ENCODE assay signal across 10 mouse cellular contexts in genomic region chr11:59614120-59614519, GRCm38 (mm10). TPM values are rescaled to one million over a fixed set of nuclear protein-coding genes. Genes with fewer than 3 reads are reported as not detected.
DNase-seq lines count a peak whose midpoint lies in the region; ATAC-seq and TF ChIP-seq lines count a peak whose summit lies in the region.
"Had no signal": no experiment of that assay in that cellular context is flagged by ENCODE, and none has a peak within 500 bp of the region (broad histone marks: within the 10 kb centered on the region; RNA-seq: fewer than 3 reads in every experiment).

No protein-coding gene starts in this region.

- peak; percentile 92 for ATAC-seq in frontal cortex, adult (ENCODE audit: low TSS enrichment)
- no peak for ATAC-seq in midbrain, postnatal 0 days (ENCODE audit: low FRiP score)
- no peak for ATAC-seq in midbrain, embryonic 13.5 days
- no peak for ATAC-seq in lung, embryonic 14.5 days (ENCODE audit: insufficient read depth)
- ATAC-seq in granulocyte monocyte progenitor cell, adult 5-6 weeks (replicated peaks; ENCODE audit: poor library complexity, severe bottlenecking) = no peak

- no peak overlapping the region for H3K27ac ChIP-seq in midbrain, postnatal 0 days (ENCODE audit: low read depth, low read length)
- H3K27ac ChIP-seq in midbrain, embryonic 13.5 days = no peak overlapping the region
- no peak overlapping the region for H3K27ac ChIP-seq in lung, embryonic 14.5 days (ENCODE audit: low read depth)
- H3K27ac ChIP-seq: liver, embryonic 15.5 days had no signal

- no peaks in the 10 kb centered on the region for H3K9me3 ChIP-seq in midbrain, postnatal 0 days (ENCODE audit: low read length)
- no peaks in the 10 kb centered on the region for H3K9me3 ChIP-seq in midbrain, embryonic 13.5 days
- no peaks in the 10 kb centered on the region for H3K9me3 ChIP-seq in lung, embryonic 14.5 days (ENCODE audit: low read depth, low read length)
- H3K9me3 ChIP-seq: liver, embryonic 15.5 days had no signal

- no peaks in the 10 kb centered on the region for H3K27me3 ChIP-seq in midbrain, postnatal 0 days (ENCODE audit: insufficient read depth, low read length)
- H3K27me3 ChIP-seq in midbrain, embryonic 13.5 days = no peaks in the 10 kb centered on the region
- H3K27me3 ChIP-seq in lung, embryonic 14.5 days (ENCODE audit: insufficient read depth, low read length) = no peaks in the 10 kb centered on the region

- H3K36me3 ChIP-seq in midbrain, postnatal 0 days (ENCODE audit: insufficient read depth, low read length) = no peaks in the 10 kb centered on the region
- no peaks in the 10 kb centered on the region for H3K36me3 ChIP-seq in midbrain, embryonic 13.5 days
- H3K36me3 ChIP-seq in lung, embryonic 14.5 days (ENCODE audit: insufficient read depth) = no peaks in the 10 kb centered on the region
- H3K36me3 ChIP-seq: liver, embryonic 15.5 days had no signal

- no peak for DNase-seq in frontal cortex, postnatal 14 days (ENCODE audit: low spot score in 2 of 2)
- peak; percentile 69 for DNase-seq in midbrain, postnatal 0 days (ENCODE audit: low spot score)
- peak; percentile 63 for DNase-seq in fibroblast of lung, adult 2 months (ENCODE audit: low read depth)
- peak; percentile 75 for DNase-seq in lung, embryonic 14.5 days
- no peak for DNase-seq in ovary, postnatal 10 days (ENCODE audit: low spot score)

- no peak overlapping the region for H3K4me3 ChIP-seq in midbrain, postnatal 0 days (ENCODE audit: low read depth, low read length)
- H3K4me3 ChIP-seq in midbrain, embryonic 13.5 days (replicated peaks) = no peak overlapping the region
- no peak overlapping the region for H3K4me3 ChIP-seq in lung, embryonic 14.5 days (ENCODE audit: low read depth, low read length)
- H3K4me3 ChIP-seq: erythroblast, embryonic 14.5 days; liver, embryonic 15.5 days had no signal

- H3K4me2 ChIP-seq in midbrain, postnatal 0 days (ENCODE audit: low read depth, low read length, poor library complexity, severe bottlenecking) = no peak overlapping the region
- H3K4me2 ChIP-seq in midbrain, embryonic 13.5 days (replicated peaks) = no peak overlapping the region
- no peak overlapping the region for H3K4me2 ChIP-seq in lung, embryonic 14.5 days
- H3K4me2 ChIP-seq: liver, embryonic 15.5 days had no signal

- no peak overlapping the region for H3K9ac ChIP-seq in midbrain, postnatal 0 days (replicated peaks; ENCODE audit: low read length, poor library complexity, severe bottlenecking)
- H3K9ac ChIP-seq in midbrain, embryonic 13.5 days (replicated peaks) = no peak overlapping the region
- no peak overlapping the region for H3K9ac ChIP-seq in lung, embryonic 14.5 days
- H3K9ac ChIP-seq: liver, embryonic 15.5 days had no signal

- H3K4me1 ChIP-seq in midbrain, postnatal 0 days (ENCODE audit: insufficient read depth, low read length) = no peaks in the 10 kb centered on the region
- H3K4me1 ChIP-seq in midbrain, embryonic 13.5 days (replicated peaks) = no peaks in the 10 kb centered on the region
- H3K4me1 ChIP-seq in lung, embryonic 14.5 days (ENCODE audit: insufficient read depth) = no peaks in the 10 kb centered on the region
- H3K4me1 ChIP-seq: liver, embryonic 15.5 days had no signal

- WGBS in midbrain, postnatal 0 days = 54% methylated on average over 4 of the region's 4 CpGs
- 60% methylated on average over 4 of the region's 4 CpGs for WGBS in midbrain, embryonic 13.5 days
- WGBS in lung, embryonic 14.5 days = 16% methylated on average over 4 of the region's 4 CpGs

- peak; percentile 75 for TF ChIP-seq CTCF in midbrain, postnatal 0 days (IDR thresholded peaks at IDR 0.05)
- TF ChIP-seq CTCF in lung, embryonic 14.5 days (IDR thresholded peaks at IDR 0.05; ENCODE audit: low read depth) = peak; percentile 53

RNA-seq across cellular contexts. Expression of gene Olfr223, which starts 21.0 kb away (rescaled TPM):
- not detected in 2 replicates for total RNA-seq in midbrain, postnatal 0 days (2014; rRNA removed)
- polyA plus RNA-seq in midbrain, postnatal 0 days (2015; fragmentation: Nextera tagmentation; extraction: Ambion mirVana) = not detected in 2 replicates
- not detected in 2 replicates for polyA plus RNA-seq in midbrain, embryonic 13.5 days (2015; fragmentation: Nextera tagmentation; extraction: Ambion mirVana)
- not detected in 2 replicates for polyA plus RNA-seq in lung, embryonic 14.5 days (2014; fragmentation: Nextera tagmentation; extraction: Ambion mirVana)
- total RNA-seq in granulocyte monocyte progenitor cell, adult 5-6 weeks (2014; fragmentation: Nextera tagmentation) = not detected in 2 replicates
- total RNA-seq in granulocyte monocyte progenitor cell, adult 5-6 weeks (2017) = not detected in 2 replicates
- polyA plus RNA-seq: erythroblast, embryonic 14.5 days; liver, embryonic 15.5 days had no signal

RNA-seq across cellular contexts. Expression of gene Olfr222, which starts 38.1 kb away (rescaled TPM):
- not detected in 2 replicates for total RNA-seq in midbrain, postnatal 0 days (2014; rRNA removed)
- not detected in 2 replicates for polyA plus RNA-seq in midbrain, postnatal 0 days (2015; fragmentation: Nextera tagmentation; extraction: Ambion mirVana)
- polyA plus RNA-seq in midbrain, embryonic 13.5 days (2015; fragmentation: Nextera tagmentation; extraction: Ambion mirVana) = not detected in 2 replicates
- not detected in 2 replicates for polyA plus RNA-seq in lung, embryonic 14.5 days (2014; fragmentation: Nextera tagmentation; extraction: Ambion mirVana)
- not detected in 2 replicates for total RNA-seq in granulocyte monocyte progenitor cell, adult 5-6 weeks (2014; fragmentation: Nextera tagmentation)
- not detected in 2 replicates for total RNA-seq in granulocyte monocyte progenitor cell, adult 5-6 weeks (2017)
- polyA plus RNA-seq: erythroblast, embryonic 14.5 days; liver, embryonic 15.5 days had no signal

RNA-seq across cellular contexts. Expression of gene Mprip, which starts 47.0 kb away (rescaled TPM):
- 157 and 172 TPM in 2 replicates for total RNA-seq in midbrain, postnatal 0 days (2014; rRNA removed)
- polyA plus RNA-seq in midbrain, postnatal 0 days (2015; fragmentation: Nextera tagmentation; extraction: Ambion mirVana) = 49.3 and 53.3 TPM in 2 replicates
- polyA plus RNA-seq in midbrain, embryonic 13.5 days (2015; fragmentation: Nextera tagmentation; extraction: Ambion mirVana) = 37.1 and 39.3 TPM in 2 replicates
- 128 and 145 TPM in 2 replicates for polyA plus RNA-seq in lung, embryonic 14.5 days (2014; fragmentation: Nextera tagmentation; extraction: Ambion mirVana)
- total RNA-seq in granulocyte monocyte progenitor cell, adult 5-6 weeks (2014; fragmentation: Nextera tagmentation) = 50.1 and 70.7 TPM in 2 replicates
- 56.4 and 71.4 TPM in 2 replicates for total RNA-seq in granulocyte monocyte progenitor cell, adult 5-6 weeks (2017)

Comparison
In these comparisons a context has a peak if more than half of its experiments do, and no peak if none do; other contexts are left out.
1. DNase-seq: peak in midbrain, postnatal 0 days (single experiment), fibroblast of lung, adult 2 months (single experiment) and lung, embryonic 14.5 days (single experiment); none in frontal cortex, postnatal 14 days (0 of 2) and ovary, postnatal 10 days (single experiment).